Mouse (Mus musculus) large intestine, adult 2 months (tissue): ENCODE measurements around the gene RPS10-NUDT3. TPM values are rescaled to one million over a fixed set of nuclear protein-coding genes. Genes with fewer than 3 reads are reported as not detected.

Experiments used
- DNase-seq: peaks from one replicate; pipeline ENCODE4 v3.0.0-alpha.2; 2012; ENCODE audit warnings: low read depth, low spot score
- WGBS: fragments of 180-500 bp; shearing (Covaris S2); methylation state at CpG from one replicate; pipeline ENCODE4 v1.1.7; 2018; 5-methylcytosine and 5-hydroxymethylcytosine counted together
- polyA plus RNA-seq: library from polyadenylated mRNA; depleted of rRNA; stranded (reverse); fragments of >200 nt; gene quantifications from 2 replicates; pipeline ENCODE4 v1.2.3, GENCODE M21; 2012

RPS10-NUDT3 gene
- polyA plus RNA-seq, 1 experiment = not detected

GRCm38 (mm10) chr17:27615388-27615787 lies 19.6 kb downstream of the RPS10-NUDT3 start:
- no peak for DNase-seq
- WGBS = 78% methylated on average over 7 of the region's 7 CpGs

GRCm38 (mm10) chr17:27613016-27613415 lies 22.0 kb downstream of the RPS10-NUDT3 start:
- DNase-seq = no peak
- WGBS = 57% methylated on average over 4 of the region's 4 CpGs

GRCm38 (mm10) chr17:27611994-27612393 lies 23.0 kb downstream of the RPS10-NUDT3 start:
- DNase-seq = no peak
- WGBS = 66% methylated on average over 5 of the region's 5 CpGs

GRCm38 (mm10) chr17:27611519-27611884 lies 23.5 kb downstream of the RPS10-NUDT3 start:
- DNase-seq = no peak
- WGBS = 26% methylated on average over 3 of the region's 3 CpGs

- no peak for DNase-seq
- 73% methylated on average over 10 of the region's 10 CpGs for whole genome bisulfite sequencing
Observed at GRCm38 (mm10) chr17:27610679-27611518, 24.1 kb downstream of the RPS10-NUDT3 start.

- DNase-seq = no peak
- WGBS = 61% methylated on average over 7 of the region's 7 CpGs
Observed at GRCm38 (mm10) chr17:27609576-27609975, 25.4 kb downstream of the RPS10-NUDT3 start.

GRCm38 (mm10) chr17:27603522-27604234 lies 31.3 kb downstream of the RPS10-NUDT3 start:
- 69% methylated on average over 21 of the region's 21 CpGs for WGBS
- DNase-seq = no peak

GRCm38 (mm10) chr17:27603036-27603435 lies 32.0 kb downstream of the RPS10-NUDT3 start:
- DNase-seq = no peak
- WGBS = 62% methylated on average over 2 of the region's 2 CpGs

- DNase-seq = no peak
- WGBS = 67% methylated on average over 5 of the region's 5 CpGs
Observed at GRCm38 (mm10) chr17:27600869-27601268, 34.2 kb downstream of the RPS10-NUDT3 start.

- WGBS = 64% methylated on average over 3 of the region's 3 CpGs
- DNase-seq = no peak
Observed at GRCm38 (mm10) chr17:27600286-27600685, 34.7 kb downstream of the RPS10-NUDT3 start.

GRCm38 (mm10) chr17:27596376-27597190 lies 38.4 kb downstream of the RPS10-NUDT3 start:
- no peak for DNase-seq
- WGBS = 72% methylated on average over 21 of the region's 21 CpGs

- no peak for DNase-seq
- WGBS = 82% methylated on average over 15 of the region's 15 CpGs
Observed at GRCm38 (mm10) chr17:27595659-27596375, 39.2 kb downstream of the RPS10-NUDT3 start.

GRCm38 (mm10) chr17:27592565-27592910 lies 42.5 kb downstream of the RPS10-NUDT3 start:
- no peak for DNase-seq
- WGBS = 94% methylated on average over 7 of the region's 7 CpGs

GRCm38 (mm10) chr17:27591826-27592564 lies 43.0 kb downstream of the RPS10-NUDT3 start:
- no peak for DNase-seq

GRCm38 (mm10) chr17:27588231-27588630 lies 46.8 kb downstream of the RPS10-NUDT3 start:
- no peak for DNase-seq
- 74% methylated on average over 8 of the region's 8 CpGs for WGBS

More at GRCm38 (mm10) chr17:27591826-27592564, 43.0 kb downstream of the RPS10-NUDT3 start:
- 67% methylated on average over 12 of the region's 12 CpGs for WGBS

- no peak for DNase-seq
- 79% methylated on average over 12 of the region's 12 CpGs for WGBS
Observed at GRCm38 (mm10) chr17:27587252-27587651, 47.8 kb downstream of the RPS10-NUDT3 start.

GRCm38 (mm10) chr17:27586661-27587060 lies 48.4 kb downstream of the RPS10-NUDT3 start:
- no peak for DNase-seq
- WGBS = 66% methylated on average over 9 of the region's 9 CpGs

- 84% methylated on average over 13 of the region's 13 CpGs for WGBS
- DNase-seq = no peak
Observed at GRCm38 (mm10) chr17:27583185-27583894, 51.7 kb downstream of the RPS10-NUDT3 start.
